Mouse (Mus musculus) small intestine, adult 2 months (tissue): ENCODE data around the gene Camta1. TPM values are rescaled to one million over a fixed set of nuclear protein-coding genes. Genes with fewer than 3 reads are reported as not detected.

Source experiments
- H3K27ac ChIP-seq: fragments of 200-500 bp; 2 replicates; pipeline ENCODE4 v1.5.1; 2012; ENCODE audit warnings: low read depth, low read length, control low read depth, inconsistent platforms; ENCODE audit not compliant: insufficient read depth
- H3K27me3 ChIP-seq: fragments of 200-500 bp; 2 replicates; pipeline ENCODE4 v1.6.1; 2012; ENCODE audit warnings: mild to moderate bottlenecking, moderate library complexity, low read length, inconsistent platforms; ENCODE audit not compliant: control insufficient read depth, insufficient read depth
- H3K36me3 ChIP-seq: fragments of 200-500 bp; 2 replicates; pipeline ENCODE4 v1.6.1; 2012; ENCODE audit warnings: mild to moderate bottlenecking, low read length, control low read depth, inconsistent platforms; ENCODE audit not compliant: control insufficient read depth, insufficient read depth
- H3K4me1 ChIP-seq: fragments of 200-500 bp; 2 replicates; pipeline ENCODE4 v1.6.1; 2012; ENCODE audit warnings: low read length, inconsistent platforms, mixed read lengths; ENCODE audit not compliant: control insufficient read depth, insufficient read depth, insufficient read length
- H3K4me3 ChIP-seq: fragments of 200-500 bp; 2 replicates; pipeline ENCODE4 v1.5.1; 2012; ENCODE audit warnings: low read depth, mild to moderate bottlenecking, control low read depth, inconsistent platforms, low read length, moderate library complexity
- CTCF ChIP-seq: fragments of 200-500 bp; IDR thresholded peaks from 2 replicates; pipeline ENCODE4 v1.5.1; 2012; ENCODE audit warnings: low read depth, mild to moderate bottlenecking, control low read depth, inconsistent platforms, low read length, moderate library complexity, mixed read lengths; ENCODE audit not compliant: insufficient replicate concordance, insufficient read length; ENCODE audit errors: extremely low read depth
- POLR2A ChIP-seq: fragments of 200-500 bp; IDR thresholded peaks from 2 replicates; pipeline ENCODE4 v1.6.1; 2012; ENCODE audit warnings: low read depth, mild to moderate bottlenecking, control low read depth, inconsistent platforms, low read length, moderate library complexity
- WGBS: fragments of 180-500 bp; shearing (Covaris S2); methylation state at CpG from one replicate; pipeline ENCODE4 v1.1.7; 2018; 5-methylcytosine and 5-hydroxymethylcytosine counted together
- polyA plus RNA-seq: library from polyadenylated mRNA; depleted of rRNA; stranded (reverse); fragments of >200 nt; gene quantifications from 2 replicates; pipeline ENCODE4 v1.2.3, GENCODE M21; 2012

Gene Camta1
- polyA plus RNA-seq, 1 experiment = 2.2 TPM

DNA sequence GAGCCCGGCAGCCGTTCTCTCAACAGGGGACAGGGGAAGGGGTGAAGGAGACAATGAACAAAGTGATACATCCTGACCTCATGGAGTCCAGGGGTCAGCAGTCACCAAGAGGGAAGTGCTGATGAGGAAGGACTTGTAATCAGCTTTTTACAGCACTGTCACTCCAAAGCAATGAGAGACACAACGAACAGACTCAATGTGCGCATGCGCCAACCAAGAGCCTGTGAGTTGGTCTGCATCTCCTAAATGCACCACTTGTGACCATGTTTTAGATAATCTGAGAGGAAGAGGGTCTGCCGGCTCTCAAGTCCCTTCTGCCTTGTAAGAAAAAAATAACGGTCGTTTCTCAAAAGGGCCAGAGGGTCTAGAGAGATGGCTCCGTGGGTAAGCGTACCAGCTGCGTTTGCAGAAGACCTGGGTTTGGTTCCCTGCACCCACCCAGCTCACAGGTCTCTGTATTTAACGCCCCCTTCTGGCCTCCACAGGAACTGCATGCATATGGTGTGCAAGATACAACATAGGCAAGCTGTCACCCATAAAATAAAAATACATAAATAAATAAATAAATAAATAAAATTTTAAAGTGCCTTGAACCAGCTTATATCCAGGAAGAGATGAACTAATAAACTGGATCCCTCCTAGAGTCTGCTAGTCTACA is 178.7 kb downstream of the Camta1 start:
- no peak for TF ChIP-seq CTCF
- no peak for TF ChIP-seq POLR2A
- Histone ChIP-seq H3K27ac (no peak overlapping the region), H3K4me3 (no peak overlapping the region), H3K4me1 (no peaks in the 10 kb centered on the region), H3K36me3 (no peaks in the 10 kb centered on the region), H3K27me3 (no peaks in the 10 kb centered on the region)
- 84% methylated on average over 12 of the region's 12 CpGs for WGBS

DNA sequence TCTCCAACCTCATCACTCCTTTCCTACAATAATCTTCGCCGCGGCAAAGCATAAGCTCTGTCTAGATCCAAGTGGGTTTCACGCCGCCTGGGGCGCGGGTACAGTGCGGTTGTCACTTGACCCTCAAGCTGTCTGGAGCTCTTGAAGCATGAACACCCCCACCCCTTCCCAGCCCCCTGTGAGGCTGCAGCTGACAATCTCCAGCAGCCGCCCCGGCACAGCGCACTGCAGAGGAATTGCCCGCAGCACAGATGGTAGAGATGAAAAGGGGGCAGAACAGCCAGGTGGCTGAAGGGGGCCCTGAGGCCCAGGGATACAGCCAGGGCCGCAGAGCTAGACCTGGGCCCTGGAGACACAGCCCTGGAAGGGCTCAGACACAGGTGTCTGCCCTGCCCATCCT is 189.2 kb downstream of the Camta1 start:
- Histone ChIP-seq H3K27ac (no peak overlapping the region), H3K27me3 (no peaks in the 10 kb centered on the region), H3K4me3 (no peak overlapping the region), H3K4me1 (no peaks in the 10 kb centered on the region), H3K36me3 (no peaks in the 10 kb centered on the region)
- no peak for TF ChIP-seq POLR2A
- no peak for TF ChIP-seq CTCF
- 90% methylated on average over 13 of the region's 13 CpGs for WGBS

DNA sequence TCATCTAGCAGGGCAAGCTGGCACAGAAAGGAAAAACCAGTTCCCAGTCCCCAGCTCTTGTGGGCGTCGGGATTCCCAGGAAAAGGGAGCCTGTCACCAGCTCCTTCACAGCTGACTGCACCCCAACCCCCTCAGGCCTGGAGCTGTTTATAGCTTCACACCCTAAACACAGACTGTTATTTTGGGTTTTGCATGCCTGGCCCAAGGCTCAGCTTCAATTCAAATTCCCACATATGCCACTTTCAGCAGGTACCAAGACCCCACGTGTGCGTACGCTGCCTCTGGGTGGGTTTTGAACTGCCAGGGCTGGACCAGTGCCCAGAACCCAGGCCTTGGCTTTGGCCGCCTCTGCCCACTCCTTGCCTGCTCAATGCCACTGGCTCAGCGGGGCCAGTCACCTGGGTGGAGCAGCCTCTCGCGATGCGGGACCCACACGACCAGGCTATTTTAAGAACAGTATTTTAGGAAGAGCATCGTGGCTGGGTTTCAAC is 195.2 kb downstream of the Camta1 start:
- no peaks in the 10 kb centered on the region for H3K27me3 ChIP-seq
- H3K4me1 ChIP-seq = no peaks in the 10 kb centered on the region
- no peak overlapping the region for H3K27ac ChIP-seq
- H3K36me3 ChIP-seq = no peaks in the 10 kb centered on the region
- 78% methylated on average over 12 of the region's 12 CpGs for WGBS
- H3K4me3 ChIP-seq = no peak overlapping the region
- TF ChIP-seq CTCF = no peak
- TF ChIP-seq POLR2A = no peak

DNA sequence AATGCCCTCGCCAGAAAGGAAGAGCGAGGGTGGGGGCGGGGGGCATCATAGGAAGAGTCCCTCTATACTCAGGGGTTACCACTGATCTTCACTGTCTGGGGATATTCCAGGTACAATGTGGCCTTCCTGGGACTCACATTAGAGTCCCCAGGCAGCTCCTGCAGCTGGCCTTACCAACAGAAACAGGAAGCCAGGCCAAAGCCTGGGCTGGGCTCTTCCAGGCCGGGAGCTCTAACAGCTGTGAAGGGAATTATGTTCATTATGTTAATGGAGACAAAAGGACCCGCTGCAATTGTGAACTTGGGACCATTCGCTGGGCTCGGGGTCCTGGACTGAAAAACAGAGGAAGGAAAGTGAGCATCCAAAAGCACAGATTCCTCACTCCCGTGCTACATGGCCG is 200.2 kb downstream of the Camta1 start:
- Histone ChIP-seq H3K4me1 (no peaks in the 10 kb centered on the region), H3K4me3 (no peak overlapping the region), H3K27ac (no peak overlapping the region), H3K36me3 (no peaks in the 10 kb centered on the region), H3K27me3 (no peaks in the 10 kb centered on the region)
- TF ChIP-seq CTCF = no peak
- TF ChIP-seq POLR2A = no peak
- WGBS = 78% methylated on average over 9 of the region's 9 CpGs

DNA sequence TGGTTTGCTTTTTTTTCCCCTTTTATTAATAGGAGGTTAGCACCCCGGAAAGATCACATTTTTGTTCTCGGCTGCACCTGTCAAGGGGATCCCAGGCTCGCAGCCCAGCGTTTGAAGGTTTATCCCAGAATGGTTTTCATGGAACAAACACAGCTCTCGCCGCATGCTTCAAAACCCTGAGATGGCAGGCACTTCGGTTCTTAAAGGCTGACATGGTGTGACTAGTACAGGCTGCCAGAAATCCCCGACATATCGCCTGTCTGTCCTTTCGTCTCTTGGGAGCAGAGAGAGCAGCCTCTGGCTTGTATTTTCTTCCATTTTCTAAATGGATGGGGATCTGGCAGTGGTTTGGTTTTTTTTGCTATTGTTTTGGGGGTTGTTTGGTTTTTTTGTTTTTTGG is 205.2 kb downstream of the Camta1 start:
- Histone ChIP-seq H3K27ac (no peak overlapping the region), H3K27me3 (no peaks in the 10 kb centered on the region), H3K4me3 (no peak overlapping the region), H3K36me3 (no peaks in the 10 kb centered on the region), H3K4me1 (no peaks in the 10 kb centered on the region)
- WGBS = 67% methylated on average over 10 of the region's 10 CpGs
- no peak for TF ChIP-seq CTCF
- TF ChIP-seq POLR2A = no peak

DNA sequence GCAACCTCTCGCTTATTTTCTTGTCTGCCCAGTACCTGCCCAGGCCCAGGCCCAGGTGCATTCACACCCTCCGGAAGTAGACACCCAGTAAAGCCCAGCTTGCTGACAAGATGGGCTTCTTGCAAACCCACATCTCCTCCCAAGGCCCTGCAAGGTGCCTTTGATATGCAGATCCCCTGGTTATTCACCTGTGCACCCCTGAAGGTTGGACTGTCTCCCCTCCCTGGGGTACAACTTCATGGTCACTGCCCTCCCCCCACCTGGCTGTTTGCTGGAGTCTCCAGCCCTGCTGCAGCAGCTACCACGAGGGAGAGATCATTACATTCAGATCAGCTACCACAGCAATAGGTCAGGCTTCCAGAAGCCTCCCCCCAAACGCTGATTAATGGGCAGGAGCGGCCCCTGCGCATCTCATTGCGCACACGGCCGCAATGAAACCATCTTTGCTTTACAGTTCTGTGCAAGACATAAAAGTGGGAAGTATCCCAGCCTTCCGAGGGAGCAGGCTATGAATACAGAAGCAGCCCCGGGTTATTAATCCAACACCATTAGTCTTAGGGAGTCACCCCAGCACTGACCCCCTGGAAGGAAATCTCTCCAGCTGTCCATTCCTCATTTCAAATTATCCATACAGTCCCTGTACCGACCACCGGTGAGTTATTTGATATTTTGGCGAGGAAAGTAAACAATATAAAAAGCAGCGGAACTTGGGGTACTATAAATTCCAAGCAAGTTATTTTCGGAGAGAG is 205.9 kb downstream of the Camta1 start:
- TF ChIP-seq CTCF (no peak), POLR2A (no peak)
- Histone ChIP-seq H3K36me3 (no peaks in the 10 kb centered on the region), H3K4me1 (no peaks in the 10 kb centered on the region), H3K27ac (no peak overlapping the region), H3K4me3 (no peak overlapping the region), H3K27me3 (no peaks in the 10 kb centered on the region)
- 51% methylated on average over 16 of the region's 16 CpGs for WGBS

DNA sequence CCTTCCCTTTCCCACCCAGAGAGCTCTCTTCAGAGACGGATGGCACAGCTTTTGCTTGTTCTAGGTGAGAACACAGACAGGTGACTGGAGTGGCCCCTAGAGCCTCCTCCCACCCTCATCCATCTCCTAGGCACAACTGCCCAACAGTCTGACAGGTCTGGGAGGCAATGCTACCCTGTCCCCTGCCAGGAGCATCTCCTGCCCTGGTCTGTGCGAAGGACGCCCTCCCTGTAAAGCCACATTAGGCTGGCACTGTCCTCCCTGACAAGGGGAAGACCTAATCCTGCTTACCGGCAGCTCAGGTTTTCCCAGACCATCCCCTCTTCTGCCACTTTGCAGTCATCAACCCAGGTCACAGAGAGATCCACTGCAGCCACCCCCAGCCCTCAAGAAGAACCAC is 206.4 kb downstream of the Camta1 start:
- Histone ChIP-seq H3K27me3 (no peaks in the 10 kb centered on the region), H3K27ac (no peak overlapping the region), H3K4me3 (no peak overlapping the region), H3K36me3 (no peaks in the 10 kb centered on the region), H3K4me1 (no peaks in the 10 kb centered on the region)
- WGBS = 67% methylated on average over 4 of the region's 4 CpGs
- TF ChIP-seq POLR2A = no peak
